ENCODE assay signal across 23 mouse cellular contexts in genomic region chr2:93112320-93112719, GRCm38 (mm10).
DNase-seq lines count a peak whose midpoint lies in the region; ATAC-seq and TF ChIP-seq lines count a peak whose summit lies in the region.
"Had no signal": no experiment of that assay in that cellular context is flagged by ENCODE, and none has a peak within 500 bp of the region (broad histone marks: within the 10 kb centered on the region; RNA-seq: fewer than 3 reads in every experiment).

No protein-coding gene starts in this region.

- H3K4me2 ChIP-seq in heart, embryonic 11.5 days, result no peak overlapping the region
- no peak overlapping the region for H3K4me2 ChIP-seq in midbrain, embryonic 11.5 days
- no peak overlapping the region for H3K4me2 ChIP-seq in midbrain, embryonic 13.5 days (replicated peaks)
- H3K4me2 ChIP-seq: embryonic facial prominence, embryonic 13.5 days; neural tube, embryonic 12.5 days had no signal

- ATAC-seq in heart, embryonic 11.5 days (replicated peaks; ENCODE audit: insufficient number of reproducible peaks, low FRiP score, low TSS enrichment), result no peak
- no peak for ATAC-seq in midbrain, embryonic 11.5 days (ENCODE audit: low FRiP score)
- ATAC-seq in midbrain, embryonic 13.5 days, result no peak
- ATAC-seq: forebrain, postnatal 0 days; hindbrain, postnatal 0 days; Patski had no signal

- DNase-seq in heart, postnatal 36 days, result no peak
- DNase-seq in midbrain, embryonic 11.5 days (ENCODE audit: low spot score, missing footprints), result peak; percentile 69
- DNase-seq in yolk sac, embryonic 10.5 days (ENCODE audit: low spot score), result peak; percentile 5
- no peak for DNase-seq in lung, postnatal 10 days
- no peak for DNase-seq in gastrocnemius, postnatal 25 days
- DNase-seq: adrenal gland, postnatal 10 days; cerebellum, adult 8-10 months; embryo, embryonic 11 days; forebrain, postnatal 0 days; kidney, adult 18-20 months; lung, adult 2 months; lung, postnatal 14 days; right cerebral cortex, postnatal 4 days; thymus, adult 18-20 months; thymus, postnatal 36 days had no signal

- 0 out of 2 replicates have a peak overlapping the region, but pooled peaks have one; percentile 18 for H3K27ac ChIP-seq in heart, embryonic 11.5 days (ENCODE audit: low read depth, low read length)
- H3K27ac ChIP-seq in midbrain, embryonic 11.5 days (ENCODE audit: low read depth, low read length), result no peak overlapping the region
- H3K27ac ChIP-seq in midbrain, embryonic 13.5 days, result no peak overlapping the region
- H3K27ac ChIP-seq in small intestine, adult 2 months (ENCODE audit: insufficient read depth, low read depth, low read length), result peak overlapping the region; percentile 10; the same call in 1 of the 2 replicates
- H3K27ac ChIP-seq: embryonic facial prominence, embryonic 13.5 days; hindbrain, postnatal 0 days; neural tube, embryonic 12.5 days had no signal

- no peak for TF ChIP-seq POLR2A in small intestine, adult 2 months (IDR thresholded peaks at IDR 0.05; ENCODE audit: low read depth, low read length)

- H3K27me3 ChIP-seq in heart, embryonic 11.5 days (ENCODE audit: control insufficient read depth, insufficient read depth, low read length), result no peaks in the 10 kb centered on the region
- H3K27me3 ChIP-seq in midbrain, embryonic 11.5 days (ENCODE audit: control insufficient read depth, insufficient read depth, low read length), result no peaks in the 10 kb centered on the region
- 0 out of 2 replicates have a peak, but pooled peaks cover 2% of the 10 kb centered on the region for H3K27me3 ChIP-seq in midbrain, embryonic 13.5 days
- H3K27me3 ChIP-seq in small intestine, adult 2 months (ENCODE audit: control insufficient read depth, insufficient read depth, low read length), result no peaks in the 10 kb centered on the region
- H3K27me3 ChIP-seq: neural tube, embryonic 12.5 days had no signal

- H3K4me1 ChIP-seq in heart, embryonic 11.5 days (ENCODE audit: control insufficient read depth, insufficient read depth, low read length), result peaks cover 5% of the 10 kb centered on the region; the same call in 1 of the 2 replicates
- no peaks in the 10 kb centered on the region for H3K4me1 ChIP-seq in midbrain, embryonic 11.5 days (ENCODE audit: control insufficient read depth, insufficient read depth, low read length)
- peaks cover 4% of the 10 kb centered on the region for H3K4me1 ChIP-seq in midbrain, embryonic 13.5 days (replicated peaks)
- H3K4me1 ChIP-seq in small intestine, adult 2 months (ENCODE audit: control insufficient read depth, insufficient read depth, insufficient read length, low read length), result peaks cover 14% of the 10 kb centered on the region
- H3K4me1 ChIP-seq: embryonic facial prominence, embryonic 13.5 days had no signal

- intact Hi-C loops in heart, postnatal 36 days (cut with DNase I), result no loop called here

- 7% methylated on average over 7 of the region's 7 CpGs for WGBS in heart, embryonic 11.5 days (ENCODE audit: insufficient replicate concordance)
- WGBS in midbrain, embryonic 11.5 days, result 63% methylated on average over 7 of the region's 7 CpGs
- WGBS in midbrain, embryonic 13.5 days, result 52% methylated on average over 7 of the region's 7 CpGs
- WGBS in small intestine, adult 2 months, result 17% methylated on average over 7 of the region's 7 CpGs

- no peak overlapping the region for H3K4me3 ChIP-seq in heart, embryonic 11.5 days (ENCODE audit: low read depth, low read length)
- no peak overlapping the region for H3K4me3 ChIP-seq in midbrain, embryonic 11.5 days (ENCODE audit: low read depth, low read length)
- H3K4me3 ChIP-seq in midbrain, embryonic 13.5 days (replicated peaks), result no peak overlapping the region
- H3K4me3 ChIP-seq in small intestine, adult 2 months (ENCODE audit: low read depth, low read length), result no peak overlapping the region
- H3K4me3 ChIP-seq: embryonic facial prominence, embryonic 13.5 days; myocyte; neural tube, embryonic 12.5 days had no signal

- H3K36me3 ChIP-seq in heart, embryonic 11.5 days (ENCODE audit: control insufficient read depth, insufficient read depth, low read length), result no peaks in the 10 kb centered on the region
- H3K36me3 ChIP-seq in midbrain, embryonic 11.5 days (ENCODE audit: control insufficient read depth, insufficient read depth, low read length), result no peaks in the 10 kb centered on the region
- H3K36me3 ChIP-seq in midbrain, embryonic 13.5 days, result no peaks in the 10 kb centered on the region
- H3K36me3 ChIP-seq in small intestine, adult 2 months (ENCODE audit: control insufficient read depth, insufficient read depth, low read length), result no peaks in the 10 kb centered on the region
- H3K36me3 ChIP-seq: embryonic facial prominence, embryonic 13.5 days; neural tube, embryonic 12.5 days had no signal

- no peaks in the 10 kb centered on the region for H3K9me3 ChIP-seq in heart, embryonic 11.5 days (replicated peaks; ENCODE audit: control insufficient read depth, low read length)
- no peaks in the 10 kb centered on the region for H3K9me3 ChIP-seq in midbrain, embryonic 11.5 days (ENCODE audit: control insufficient read depth, low read length)
- H3K9me3 ChIP-seq in midbrain, embryonic 13.5 days, result no peaks in the 10 kb centered on the region
- H3K9me3 ChIP-seq: embryonic facial prominence, embryonic 13.5 days; neural tube, embryonic 12.5 days had no signal

- no peak overlapping the region for H3K9ac ChIP-seq in heart, embryonic 11.5 days (ENCODE audit: low read depth, low read length)
- no peak overlapping the region for H3K9ac ChIP-seq in midbrain, embryonic 11.5 days (ENCODE audit: low read length)
- H3K9ac ChIP-seq in midbrain, embryonic 13.5 days (replicated peaks), result no peak overlapping the region
- H3K9ac ChIP-seq: embryonic facial prominence, embryonic 13.5 days; forebrain, postnatal 0 days; neural tube, embryonic 12.5 days had no signal

- TF ChIP-seq CTCF in small intestine, adult 2 months (IDR thresholded peaks at IDR 0.05; ENCODE audit: extremely low read depth, insufficient read length, insufficient replicate concordance, low read depth, low read length), result no peak

Comparison
In these comparisons a context has a peak if more than half of its experiments do, and no peak if none do; other contexts are left out.
1. H3K27ac ChIP-seq: peak in heart, embryonic 11.5 days (single experiment) and small intestine, adult 2 months (single experiment); none in midbrain, embryonic 11.5 days (single experiment) and midbrain, embryonic 13.5 days (single experiment).
2. DNase-seq: peak in midbrain, embryonic 11.5 days (single experiment) and yolk sac, embryonic 10.5 days (single experiment); none in heart, postnatal 36 days (0 of 2), lung, postnatal 10 days (single experiment) and gastrocnemius, postnatal 25 days (single experiment).